25 mouse cellular contexts compared by ENCODE assay signal in the genomic region with DNA sequence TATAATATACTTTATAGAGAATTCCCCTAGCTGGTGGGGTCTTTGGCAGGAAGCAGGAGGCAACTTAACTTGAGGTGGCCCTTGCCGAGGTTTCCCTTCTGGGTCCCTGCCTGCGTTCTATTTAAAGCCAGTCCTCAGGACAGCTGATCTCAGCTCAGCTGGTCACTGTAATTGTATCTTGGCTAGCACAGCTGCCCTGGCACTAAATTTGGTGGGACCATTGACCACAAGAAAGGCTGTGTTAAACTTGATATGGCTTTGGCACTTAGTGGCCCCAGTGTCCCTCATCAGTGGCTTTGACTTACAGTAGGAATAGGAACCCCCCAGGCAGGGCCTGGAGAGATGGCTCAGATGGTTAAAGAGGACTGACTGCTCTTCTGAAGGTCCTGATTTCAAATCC. TPM values are rescaled to one million over a fixed set of nuclear protein-coding genes. Genes with fewer than 3 reads are reported as not detected.
DNase-seq lines count a peak whose midpoint lies in the region; ATAC-seq and TF ChIP-seq lines count a peak whose summit lies in the region.
"Had no signal": no experiment of that assay in that cellular context is flagged by ENCODE, and none has a peak within 500 bp of the region (broad histone marks: within the 10 kb centered on the region; RNA-seq: fewer than 3 reads in every experiment).

No protein-coding gene starts in this region.

- H3K9me3 ChIP-seq in embryonic facial prominence, embryonic 14.5 days (ENCODE audit: control insufficient read depth, low read length) = no peaks in the 10 kb centered on the region
- H3K9me3 ChIP-seq in embryonic facial prominence, embryonic 10.5 days = no peaks in the 10 kb centered on the region
- no peaks in the 10 kb centered on the region for H3K9me3 ChIP-seq in E14TG2a.4 (ENCODE audit: low read length)
- H3K9me3 ChIP-seq in hindbrain, embryonic 13.5 days = no peaks in the 10 kb centered on the region
- H3K9me3 ChIP-seq: embryonic facial prominence, embryonic 12.5 days; limb, embryonic 12.5 days; liver, embryonic 12.5 days had no signal

- no peak overlapping the region for H3K9ac ChIP-seq in embryonic facial prominence, embryonic 14.5 days (ENCODE audit: low read depth, low read length)
- H3K9ac ChIP-seq in hindbrain, embryonic 13.5 days = no peak overlapping the region
- H3K9ac ChIP-seq: embryonic facial prominence, embryonic 12.5 days; limb, embryonic 12.5 days; liver, embryonic 12.5 days; lung, embryonic 14.5 days had no signal

- TF ChIP-seq CTCF in E14TG2a.4 (conservative IDR thresholded peaks at IDR 0.05; ENCODE audit: low read length) = no peak

- H3K36me3 ChIP-seq in embryonic facial prominence, embryonic 14.5 days (ENCODE audit: control insufficient read depth, insufficient read depth, low read length) = peaks cover 94% of the 10 kb centered on the region
- peaks cover 100% of the 10 kb centered on the region for H3K36me3 ChIP-seq in embryonic facial prominence, embryonic 10.5 days (replicated peaks)
- H3K36me3 ChIP-seq in E14TG2a.4 (ENCODE audit: insufficient read depth, low read length) = peaks cover 99% of the 10 kb centered on the region
- peaks cover 87% of the 10 kb centered on the region for H3K36me3 ChIP-seq in hindbrain, embryonic 13.5 days

- intact Hi-C loops in gastrocnemius, postnatal 14 days (cut with DNase I; ENCODE audit: low total_unique reads) = loop anchor here (5.0 kb wide), 1 partner anchor 74 kb away; no protein-coding TSS in a partner anchor
- intact Hi-C loops in heart, postnatal 10 days (cut with DNase I) = no loop called here

- no peak overlapping the region for H3K27ac ChIP-seq in embryonic facial prominence, embryonic 14.5 days (replicated peaks; ENCODE audit: low read depth, low read length)
- H3K27ac ChIP-seq in embryonic facial prominence, embryonic 10.5 days (replicated peaks) = no peak overlapping the region
- no peak overlapping the region for H3K27ac ChIP-seq in hindbrain, embryonic 13.5 days
- H3K27ac ChIP-seq: embryonic facial prominence, embryonic 12.5 days; kidney, postnatal 0 days; limb, embryonic 12.5 days; liver, embryonic 12.5 days had no signal

- no peak overlapping the region for H3K4me2 ChIP-seq in embryonic facial prominence, embryonic 14.5 days (ENCODE audit: low read depth, low read length)
- no peak overlapping the region for H3K4me2 ChIP-seq in hindbrain, embryonic 13.5 days
- H3K4me2 ChIP-seq: embryonic facial prominence, embryonic 12.5 days; limb, embryonic 12.5 days; liver, embryonic 12.5 days; lung, embryonic 14.5 days had no signal

- H3K4me1 ChIP-seq in embryonic facial prominence, embryonic 14.5 days (ENCODE audit: control insufficient read depth, insufficient read depth, low read length) = peaks cover 3% of the 10 kb centered on the region; the same call in 1 of the 2 replicates
- H3K4me1 ChIP-seq in embryonic facial prominence, embryonic 10.5 days = peaks cover 20% of the 10 kb centered on the region
- peaks cover 95% of the 10 kb centered on the region for H3K4me1 ChIP-seq in E14TG2a.4 (replicated peaks; ENCODE audit: low read depth, low read length)
- peaks cover 42% of the 10 kb centered on the region for H3K4me1 ChIP-seq in hindbrain, embryonic 13.5 days (replicated peaks)

- H3K4me3 ChIP-seq in embryonic facial prominence, embryonic 14.5 days (ENCODE audit: low read depth, low read length) = no peak overlapping the region
- H3K4me3 ChIP-seq in embryonic facial prominence, embryonic 10.5 days = no peak overlapping the region
- H3K4me3 ChIP-seq in E14TG2a.4 (replicated peaks; ENCODE audit: low read length) = peak overlapping the region; percentile 35; the same call in 1 of the 2 replicates
- H3K4me3 ChIP-seq in hindbrain, embryonic 13.5 days = no peak overlapping the region
- H3K4me3 ChIP-seq: embryonic facial prominence, embryonic 12.5 days; limb, embryonic 12.5 days; liver, embryonic 12.5 days had no signal

- no peak for ATAC-seq in embryonic facial prominence, embryonic 14.5 days (ENCODE audit: low read depth)
- ATAC-seq in frontal cortex, adult (ENCODE audit: low TSS enrichment) = no peak
- no peak for ATAC-seq in hindbrain, embryonic 13.5 days (ENCODE audit: low FRiP score)
- ATAC-seq: forebrain, embryonic 14.5 days; liver, embryonic 12.5 days had no signal

- DNase-seq in embryonic facial prominence, embryonic 14.5 days (ENCODE audit: low spot score) = peak; percentile 44
- DNase-seq in embryonic facial prominence, embryonic 10.5 days (ENCODE audit: low spot score) = no peak
- DNase-seq in gastrocnemius, postnatal 14 days = peak; percentile 66
- peak; percentile 59 to 61 for DNase-seq in heart, postnatal 10 days
- DNase-seq in adipocyte (ENCODE audit: low spot score) = no peak
- DNase-seq: adrenal gland, adult 8-10 months; cerebellum, adult 9-11 months; kidney, adult 11 months; lung, embryonic 14.5 days; lung, postnatal 36 days; thymus, postnatal 14 days had no signal

- H3K27me3 ChIP-seq in embryonic facial prominence, embryonic 14.5 days (replicated peaks; ENCODE audit: control insufficient read depth, insufficient read depth, low read length) = no peaks in the 10 kb centered on the region
- no peaks in the 10 kb centered on the region for H3K27me3 ChIP-seq in embryonic facial prominence, embryonic 10.5 days (replicated peaks; ENCODE audit: low read depth, poor library complexity, severe bottlenecking)
- H3K27me3 ChIP-seq in E14TG2a.4 (ENCODE audit: insufficient read depth, low read length) = no peaks in the 10 kb centered on the region
- H3K27me3 ChIP-seq in hindbrain, embryonic 13.5 days = no peaks in the 10 kb centered on the region
- H3K27me3 ChIP-seq: CH12.LX; embryonic facial prominence, embryonic 12.5 days; limb, embryonic 12.5 days; liver, embryonic 12.5 days had no signal

- 54% methylated on average over 2 of the region's 2 CpGs for WGBS in embryonic facial prominence, embryonic 14.5 days
- WGBS in embryonic facial prominence, embryonic 10.5 days = 76% methylated on average over 2 of the region's 2 CpGs
- WGBS in hindbrain, embryonic 13.5 days = 67% methylated on average over 2 of the region's 2 CpGs

RNA-seq across cellular contexts. Expression of gene Eno1, which starts 9.4 kb away (rescaled TPM):
- 1,320 and 1,483 TPM in 2 replicates for polyA plus RNA-seq in embryonic facial prominence, embryonic 14.5 days (2014; fragmentation: Nextera tagmentation; extraction: Ambion mirVana)
- 3,458 and 4,025 TPM in 2 replicates for polyA plus RNA-seq in embryonic facial prominence, embryonic 10.5 days (2016; fragmentation: Nextera tagmentation; extraction: Ambion mirVana)
- total RNA-seq in gastrocnemius, postnatal 14 days (2021) = 100 to 1,000 TPM; 371 to 430 TPM
- 100 to 1,000 TPM; 231 to 243 TPM for total RNA-seq in heart, postnatal 10 days (2021)
- polyA plus RNA-seq in hindbrain, embryonic 13.5 days (2015; fragmentation: Nextera tagmentation; extraction: Ambion mirVana) = 1,025 and 1,119 TPM in 2 replicates

RNA-seq across cellular contexts. Expression of gene Rere, which starts 35.6 kb away (rescaled TPM):
- 28.7 and 32.0 TPM in 2 replicates for polyA plus RNA-seq in embryonic facial prominence, embryonic 14.5 days (2014; fragmentation: Nextera tagmentation; extraction: Ambion mirVana)
- 26.1 and 31.4 TPM in 2 replicates for polyA plus RNA-seq in embryonic facial prominence, embryonic 10.5 days (2016; fragmentation: Nextera tagmentation; extraction: Ambion mirVana)
- 10 to 100 TPM; 44.4 to 52.1 TPM for total RNA-seq in gastrocnemius, postnatal 14 days (2021)
- total RNA-seq in heart, postnatal 10 days (2021) = 10 to 100 TPM; 62.1 to 68.0 TPM
- 36.2 and 39.0 TPM in 2 replicates for polyA plus RNA-seq in hindbrain, embryonic 13.5 days (2015; fragmentation: Nextera tagmentation; extraction: Ambion mirVana)

RNA-seq across cellular contexts. Expression of gene Car6, which starts 44.7 kb away (rescaled TPM):
- not detected in 2 replicates for polyA plus RNA-seq in embryonic facial prominence, embryonic 14.5 days (2014; fragmentation: Nextera tagmentation; extraction: Ambion mirVana)
- polyA plus RNA-seq in embryonic facial prominence, embryonic 10.5 days (2016; fragmentation: Nextera tagmentation; extraction: Ambion mirVana) = 0.27 TPM in 1 of 2 replicates, not detected in the other
- total RNA-seq in gastrocnemius, postnatal 14 days (2021) = under 1 TPM in 1 of 2 experiments, not detected in 1; 0.29 TPM
- total RNA-seq in heart, postnatal 10 days (2021) = not detected
- not detected in 2 replicates for polyA plus RNA-seq in hindbrain, embryonic 13.5 days (2015; fragmentation: Nextera tagmentation; extraction: Ambion mirVana)
- total RNA-seq: CH12.LX; hematopoietic stem cell, adult 5-6 weeks; layer of hippocampus, postnatal 14 days; left cerebral cortex, postnatal 10 days; midbrain, postnatal 0 days had no signal
- polyA plus RNA-seq: cortical plate, adult 2 months; forebrain, embryonic 14.5 days; kidney, postnatal 0 days; liver, embryonic 12.5 days; lung, embryonic 14.5 days; midbrain, postnatal 0 days had no signal

Comparison
In these comparisons a context has a peak if more than half of its experiments do, and no peak if none do; other contexts are left out.
1. DNase-seq: peak in embryonic facial prominence, embryonic 14.5 days (single experiment), gastrocnemius, postnatal 14 days (single experiment) and heart, postnatal 10 days (2 of 2); none in embryonic facial prominence, embryonic 10.5 days (single experiment) and adipocyte (single experiment).